Mouse (Mus musculus) frontal cortex, adult 2 months (tissue): Measurements from ENCODE around the gene Unc5b. TPM values are rescaled to one million over a fixed set of nuclear protein-coding genes. Genes with fewer than 3 reads are reported as not detected.

Source experiments
- DNase-seq, 2 experiments: peaks; one replicate each; pipeline ENCODE4 v3.0.0; 2022; ENCODE audit warnings: low spot score in 1 of 2; ENCODE audit errors: extremely low spot score in 1 of 2
- polyA plus RNA-seq: library from polyadenylated mRNA; depleted of rRNA; stranded (reverse); fragments of >200 nt; gene quantifications from 2 replicates; pipeline ENCODE4 v1.2.3, GENCODE M21; 2012

Unc5b gene
- polyA plus RNA-seq, 1 experiment = 7.4 TPM

DNA sequence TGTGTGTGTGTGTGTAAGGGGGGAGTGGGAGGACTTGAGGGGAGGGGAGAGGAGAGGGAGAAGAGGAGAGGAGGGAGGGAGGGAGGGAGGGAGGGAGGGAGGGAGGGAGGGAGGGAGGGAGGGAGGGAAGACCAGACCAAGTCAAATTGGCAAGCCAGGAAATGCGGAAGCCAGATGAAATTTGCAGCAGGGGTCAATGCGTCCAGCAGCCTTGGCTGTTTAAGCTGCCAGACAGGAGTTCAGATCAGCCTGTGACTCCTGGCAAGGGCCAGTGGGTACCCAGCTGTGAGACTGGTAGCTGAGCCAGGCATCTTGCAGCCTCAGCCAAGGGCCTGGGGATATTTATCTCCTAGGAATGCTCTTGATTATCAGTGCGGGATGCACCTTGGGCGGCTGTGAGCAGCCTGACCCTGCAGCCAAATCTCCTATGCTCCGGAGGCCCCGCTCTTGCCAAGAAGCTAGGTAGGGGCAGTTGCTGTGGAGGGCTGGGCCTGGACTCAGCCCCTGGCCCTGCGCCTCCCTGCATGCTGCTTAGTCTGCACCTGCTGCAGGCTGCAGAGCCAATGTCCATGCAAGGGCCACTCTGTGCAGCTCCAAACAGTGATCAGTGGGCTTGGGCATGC, 9.5 kb downstream of the Unc5b start:
- no peak for DNase-seq

DNA sequence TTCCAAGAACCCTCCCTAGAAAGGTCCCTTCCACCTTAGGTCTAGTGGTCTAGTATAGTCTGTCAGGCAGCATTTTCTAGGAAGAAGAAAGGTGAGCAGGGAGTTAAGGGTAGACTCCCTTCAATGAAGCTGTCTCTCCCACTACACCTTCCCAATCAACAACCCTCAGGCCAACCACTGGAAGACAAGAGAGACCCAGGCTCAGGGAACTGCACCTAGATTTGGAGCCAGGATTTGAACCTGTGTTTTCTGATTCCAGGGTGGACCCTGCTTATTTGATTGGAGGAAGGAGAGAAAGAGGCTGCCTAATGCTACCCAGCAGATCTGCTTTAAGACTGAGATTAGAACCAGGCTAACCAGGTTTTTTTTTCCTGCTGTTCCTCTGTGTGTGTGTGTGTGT, 10.1 kb downstream of the Unc5b start:
- DNase-seq = no peak

DNA sequence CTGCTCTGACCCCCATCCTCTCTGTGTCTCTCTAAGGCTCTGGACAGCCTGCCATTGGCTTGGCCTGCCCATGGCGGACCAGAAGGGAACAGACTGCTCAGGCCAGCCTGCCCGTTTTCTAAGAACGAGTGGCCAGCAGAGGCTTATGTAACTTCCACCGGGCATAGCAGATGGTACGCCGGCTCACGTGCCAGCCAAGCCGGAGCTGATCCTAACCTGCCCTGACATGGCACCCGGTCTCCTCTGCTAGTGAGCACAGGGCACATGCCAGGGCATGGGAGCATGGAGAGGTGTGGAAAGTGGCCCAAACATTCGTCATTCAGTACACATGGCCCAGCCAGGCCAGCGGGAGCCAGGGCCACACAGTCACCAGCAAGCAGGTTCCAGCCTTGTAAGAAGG, 10.8 kb downstream of the Unc5b start:
- DNase-seq = peak in 1 of 2 experiments; percentile 32

DNA sequence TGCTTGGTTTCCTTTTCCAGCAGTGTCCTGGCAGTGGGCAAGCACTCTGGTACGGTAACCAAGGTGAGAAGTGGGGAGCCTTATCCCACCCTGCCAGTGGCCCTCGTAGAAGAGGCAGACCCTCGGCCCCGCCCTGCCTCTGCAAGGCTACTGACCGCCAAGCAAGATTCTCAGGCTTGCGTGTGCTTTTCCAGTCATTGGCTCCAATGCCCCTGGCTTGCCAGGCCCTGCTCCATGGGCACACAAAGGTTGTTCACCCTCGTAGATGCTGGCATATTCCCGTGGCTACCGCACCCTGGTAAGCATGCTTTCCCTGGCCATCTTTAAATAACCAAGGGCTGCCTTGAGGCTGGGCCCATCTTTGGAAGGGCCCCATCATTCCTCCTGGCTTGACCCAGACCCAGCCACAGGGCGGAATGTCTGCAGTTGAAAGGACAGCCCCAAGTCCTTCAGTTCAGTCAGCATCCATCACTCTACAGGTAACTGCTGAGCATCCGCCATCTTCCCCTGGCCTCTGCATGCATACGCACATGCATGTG, 11.7 kb downstream of the Unc5b start:
- DNase-seq = no peak

DNA sequence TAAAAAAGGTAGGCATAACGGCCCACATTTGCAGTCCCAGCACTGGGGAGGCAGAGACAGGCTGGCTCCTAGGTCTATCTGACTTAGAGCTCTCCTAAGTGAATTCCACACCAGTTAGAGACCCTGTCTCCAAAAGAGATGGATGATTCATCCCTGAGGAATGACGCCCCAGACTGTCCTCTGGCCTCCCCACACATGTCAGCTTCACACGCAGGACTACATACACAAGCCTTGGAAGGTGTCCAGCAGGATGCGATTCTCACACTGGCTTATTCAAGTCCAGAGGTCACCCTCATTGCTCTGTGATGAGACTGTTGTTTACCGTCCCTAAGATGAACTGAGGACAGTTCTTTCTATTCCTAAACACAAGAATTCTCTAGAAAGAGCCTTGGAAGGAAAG, 12.2 kb downstream of the Unc5b start:
- no peak for DNase-seq

DNA sequence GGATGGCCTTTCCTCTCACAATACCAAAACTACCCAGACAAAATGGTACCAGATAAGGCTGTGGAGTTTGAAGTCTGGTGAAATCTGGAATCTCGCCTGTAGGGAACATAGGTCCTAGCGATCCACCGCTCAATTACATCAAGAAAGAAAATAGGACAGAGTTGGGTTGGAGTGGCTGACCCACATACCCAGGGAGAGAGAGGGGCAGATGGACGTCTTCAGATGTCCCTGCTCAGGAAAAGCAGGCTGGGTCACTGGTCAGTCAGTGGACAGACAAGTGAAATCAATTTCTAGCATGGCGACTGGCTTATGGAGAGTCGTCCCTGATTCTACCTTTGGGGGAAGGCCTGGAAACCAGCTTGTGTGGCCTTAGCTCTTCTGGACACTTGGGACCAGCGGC, 12.7 kb downstream of the Unc5b start:
- DNase-seq = no peak

DNA sequence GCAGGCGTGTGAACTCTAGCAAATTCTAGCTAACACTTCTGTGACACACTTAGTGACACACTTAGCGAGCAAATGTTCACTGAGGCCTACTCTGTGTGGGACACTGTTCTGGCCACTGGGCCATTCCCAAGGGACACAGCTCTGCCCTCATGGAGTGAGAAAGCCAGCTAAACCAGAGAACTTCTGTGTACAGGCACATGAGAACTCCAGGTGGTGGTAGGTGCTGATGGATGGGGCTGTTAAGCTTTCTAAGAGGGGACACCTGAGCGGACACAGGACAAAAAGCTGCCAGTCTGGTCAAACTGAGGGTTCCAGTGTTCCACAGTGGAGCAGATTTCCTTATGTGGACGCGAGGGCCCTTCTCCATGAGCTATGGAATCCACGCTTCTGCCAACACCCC, 13.5 kb downstream of the Unc5b start:
- no peak for DNase-seq

DNA sequence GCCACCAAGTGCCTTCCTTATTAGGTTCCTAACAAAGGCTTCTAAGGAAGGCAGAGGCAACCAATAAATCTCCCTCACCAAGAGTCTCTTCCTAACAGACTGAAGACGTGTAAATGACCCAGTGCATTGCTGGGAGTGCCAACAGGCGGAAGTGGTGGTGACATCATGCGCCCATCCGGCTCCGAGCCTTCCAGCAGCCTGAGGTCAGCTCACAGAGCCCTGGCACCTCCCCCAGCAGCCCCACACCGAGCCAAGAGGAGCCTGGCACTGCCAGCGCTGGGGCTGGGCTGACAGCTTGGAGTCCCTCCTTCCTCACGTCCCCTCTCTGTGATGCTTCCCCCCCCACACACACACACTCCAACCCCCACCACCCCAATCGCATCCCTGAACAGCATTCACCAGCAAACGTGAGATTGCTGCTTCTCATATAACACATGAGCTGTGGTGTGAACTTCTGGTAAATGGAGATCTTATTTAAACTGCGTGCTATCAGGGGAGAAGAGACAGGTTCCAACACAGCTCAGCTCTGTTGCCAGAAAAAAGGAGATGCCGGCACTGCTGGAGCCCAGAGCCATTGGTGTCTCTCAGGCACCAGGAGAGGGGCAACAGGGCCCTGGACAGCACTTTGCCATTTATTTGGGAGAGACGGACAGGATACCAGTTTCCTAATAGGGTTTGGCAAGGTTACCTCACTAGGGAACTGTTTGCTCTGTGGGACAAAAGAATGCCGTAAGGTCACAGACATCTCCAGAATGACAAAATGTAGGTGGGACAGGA, 14.3 kb downstream of the Unc5b start:
- DNase-seq = peak; percentile 44 to 74

DNA sequence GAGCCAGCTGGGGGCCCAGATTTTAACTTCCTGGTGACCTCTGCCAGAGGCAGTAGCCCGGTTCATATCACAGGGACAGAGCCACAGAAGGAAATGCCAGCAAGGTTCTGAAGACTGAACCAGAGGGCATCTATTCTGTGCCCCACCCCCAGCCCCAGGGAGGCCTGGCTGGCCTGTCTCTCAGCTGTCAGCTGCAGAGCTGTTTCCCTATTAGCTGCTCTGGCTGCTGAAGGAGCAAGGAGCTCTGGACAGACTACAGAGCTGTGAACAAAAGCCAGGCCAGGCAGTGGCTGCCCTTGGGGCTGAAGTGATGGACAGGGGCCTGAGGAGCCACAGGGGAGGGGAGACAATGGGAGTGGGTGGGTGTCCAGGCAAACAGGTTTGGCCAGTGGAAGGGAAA, 15.5 kb downstream of the Unc5b start:
- no peak for DNase-seq

DNA sequence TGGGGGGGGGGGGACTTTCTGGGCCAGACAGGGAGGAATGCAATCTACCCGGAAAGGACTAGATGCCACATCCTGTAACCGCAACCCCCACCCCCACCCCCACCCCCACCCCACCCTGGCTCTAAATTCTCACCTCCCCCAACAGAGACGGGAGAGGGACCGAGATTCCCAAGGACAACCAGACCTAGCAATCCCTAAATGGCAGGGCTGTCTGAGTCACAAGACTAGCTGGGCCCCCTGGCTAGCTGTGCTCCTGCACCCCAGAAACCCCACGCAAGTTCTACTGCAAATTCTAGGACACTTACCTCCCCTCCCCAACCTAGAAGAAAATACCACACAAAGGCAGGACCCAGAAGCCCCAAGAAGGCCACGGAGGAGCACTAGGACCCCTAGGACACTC, 16.3 kb downstream of the Unc5b start:
- DNase-seq = no peak

DNA sequence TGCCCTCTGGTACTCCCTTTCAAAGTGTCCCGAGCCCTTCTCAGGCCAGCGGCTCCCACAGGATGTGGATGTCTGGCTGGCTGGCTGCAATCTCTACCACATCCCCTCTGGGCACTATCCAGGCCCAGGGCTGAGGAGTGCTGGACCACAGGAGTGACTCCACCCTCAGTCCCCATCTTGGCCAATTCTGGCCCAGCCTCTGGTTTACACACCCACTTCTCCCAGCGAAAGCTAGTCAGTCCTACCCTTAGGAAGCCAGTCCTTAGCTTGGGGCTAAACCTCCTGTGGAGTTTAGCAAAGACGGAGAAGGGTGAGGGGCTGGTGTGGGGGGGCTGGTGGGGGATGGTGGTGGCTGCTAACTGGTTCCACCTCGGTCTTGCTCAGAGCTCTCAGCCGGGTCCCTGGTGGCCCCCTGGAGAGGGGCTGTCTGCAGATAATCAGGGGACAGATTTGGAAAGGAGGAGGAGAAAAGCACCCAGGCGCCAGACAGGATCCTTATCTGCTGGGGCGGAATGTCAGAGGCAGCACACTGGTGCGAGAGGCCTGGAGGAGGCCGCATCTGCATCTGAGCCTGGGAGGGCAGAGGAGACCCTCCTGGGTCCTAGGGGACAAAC, 16.8 kb downstream of the Unc5b start:
- no peak for DNase-seq

DNA sequence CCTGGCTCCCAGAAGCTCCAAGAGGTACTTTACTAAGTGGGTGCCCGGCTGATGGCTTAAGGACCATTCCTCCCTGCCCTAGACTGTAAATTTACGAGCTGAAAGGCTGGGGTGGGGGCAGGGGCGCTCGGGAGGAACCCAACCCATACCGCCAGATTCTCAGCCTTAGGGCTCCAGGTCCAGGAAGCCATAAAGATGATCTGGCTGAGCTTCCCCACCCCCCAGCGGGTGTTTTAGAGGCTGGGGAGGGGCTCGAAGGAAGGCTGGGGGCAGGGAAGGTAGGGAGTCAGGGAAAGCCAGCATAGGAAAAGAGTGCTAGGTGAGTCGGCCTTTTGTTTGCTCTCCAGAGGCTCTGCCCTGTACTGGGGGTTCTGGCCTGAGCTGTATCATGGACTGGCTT, 17.8 kb downstream of the Unc5b start:
- DNase-seq = no peak

DNA sequence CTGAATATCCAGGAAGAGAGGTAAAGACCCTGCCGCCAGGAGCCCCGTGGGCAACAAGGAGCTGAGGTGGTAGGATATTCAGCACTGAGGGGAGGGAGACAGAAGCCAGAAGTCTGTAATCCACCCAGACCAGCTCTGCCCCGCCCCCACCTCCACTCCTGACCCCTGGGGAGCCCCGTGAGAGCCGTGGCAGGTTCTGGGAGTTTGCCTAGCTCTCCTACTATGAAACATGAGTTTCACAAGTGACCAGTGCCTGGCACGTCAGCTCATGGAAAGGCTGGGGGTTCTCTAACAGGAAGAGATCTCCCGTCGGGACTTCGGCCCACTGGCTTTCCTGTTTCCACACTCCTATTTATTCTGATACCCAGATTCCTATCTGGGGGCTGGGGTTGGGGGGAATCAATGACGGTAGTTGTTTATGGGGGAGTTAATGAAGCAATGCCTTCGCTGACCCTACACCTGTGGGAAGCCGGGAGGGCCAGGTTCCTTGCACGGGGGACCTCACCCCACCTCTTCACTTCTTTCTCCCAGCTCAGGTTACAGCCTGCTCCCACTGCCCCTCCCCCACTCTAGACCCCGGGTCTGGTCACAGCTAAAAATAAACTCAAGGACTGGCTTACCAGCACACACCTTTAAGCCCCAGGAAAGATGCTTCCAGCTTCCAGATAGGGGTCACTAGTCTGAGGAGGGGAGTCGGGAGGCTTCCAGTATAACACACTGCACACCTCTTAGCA, 19.4 kb downstream of the Unc5b start:
- DNase-seq = no peak

DNA sequence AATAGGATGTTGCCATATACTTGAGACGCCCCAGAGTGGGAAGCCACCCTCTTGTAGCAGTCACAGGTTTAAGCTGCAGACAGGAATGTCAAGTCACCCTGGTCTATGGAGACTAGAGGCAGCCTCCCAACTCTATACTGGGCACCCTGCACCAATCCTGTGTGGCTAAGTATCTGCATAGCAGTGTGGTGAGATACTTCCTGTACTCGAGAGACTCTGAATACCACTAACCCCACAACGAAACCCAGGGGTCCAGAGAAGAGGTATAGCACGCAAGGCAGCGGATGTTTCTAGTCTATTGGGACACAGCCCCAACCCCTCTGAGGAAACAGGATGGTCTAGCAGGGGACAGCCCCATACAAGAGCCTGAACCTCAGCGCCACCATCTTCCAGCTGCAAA, 22.9 kb downstream of the Unc5b start:
- DNase-seq = no peak

DNA sequence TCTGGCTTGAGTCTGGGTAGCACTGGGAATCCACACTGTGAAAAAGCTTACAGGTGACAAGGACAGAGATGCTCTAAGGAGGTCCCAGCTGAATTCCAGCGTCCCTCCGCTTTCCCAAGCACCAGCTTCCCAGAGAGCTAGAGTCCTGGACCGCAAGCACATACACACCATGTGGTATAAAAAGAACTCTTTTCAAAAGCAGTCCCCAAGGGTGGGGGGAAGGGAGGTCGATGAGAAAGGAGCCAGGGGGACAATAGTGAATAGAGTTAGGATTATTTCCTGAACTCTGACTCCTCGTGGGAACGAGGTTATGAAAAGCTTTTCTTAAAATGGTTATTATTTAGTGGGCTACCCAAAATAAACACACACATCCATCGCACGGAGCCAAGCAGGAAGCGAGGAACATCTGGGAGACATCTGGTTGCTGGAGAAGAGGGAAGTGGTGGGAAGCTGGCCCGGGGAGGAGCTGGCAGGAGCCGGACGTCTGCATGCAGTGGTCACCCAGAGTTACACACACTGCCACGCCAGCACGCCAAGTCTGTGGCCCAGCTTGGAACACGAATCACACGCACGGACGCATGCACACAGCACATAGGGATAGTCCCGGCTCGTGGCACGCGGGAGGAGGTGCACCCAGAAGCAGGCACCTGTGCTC, 23.7 kb downstream of the Unc5b start:
- DNase-seq = no peak

DNA sequence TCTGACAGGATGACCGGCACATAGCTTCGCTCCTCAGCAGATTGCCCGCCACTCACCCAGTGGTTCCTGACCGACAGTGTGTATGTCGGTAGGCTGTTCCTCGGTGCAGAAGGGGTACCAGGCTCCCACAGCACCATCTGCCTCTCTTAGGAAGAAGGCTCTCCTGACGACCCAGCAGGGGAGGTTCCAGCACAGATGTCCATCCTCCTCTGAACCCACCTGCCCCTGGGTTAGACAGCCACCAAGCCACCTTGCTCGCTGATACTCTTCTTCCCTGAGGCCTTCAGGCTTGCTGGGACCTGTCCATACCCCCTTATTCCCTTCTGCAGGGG, 25.2 kb downstream of the Unc5b start:
- DNase-seq = no peak

DNA sequence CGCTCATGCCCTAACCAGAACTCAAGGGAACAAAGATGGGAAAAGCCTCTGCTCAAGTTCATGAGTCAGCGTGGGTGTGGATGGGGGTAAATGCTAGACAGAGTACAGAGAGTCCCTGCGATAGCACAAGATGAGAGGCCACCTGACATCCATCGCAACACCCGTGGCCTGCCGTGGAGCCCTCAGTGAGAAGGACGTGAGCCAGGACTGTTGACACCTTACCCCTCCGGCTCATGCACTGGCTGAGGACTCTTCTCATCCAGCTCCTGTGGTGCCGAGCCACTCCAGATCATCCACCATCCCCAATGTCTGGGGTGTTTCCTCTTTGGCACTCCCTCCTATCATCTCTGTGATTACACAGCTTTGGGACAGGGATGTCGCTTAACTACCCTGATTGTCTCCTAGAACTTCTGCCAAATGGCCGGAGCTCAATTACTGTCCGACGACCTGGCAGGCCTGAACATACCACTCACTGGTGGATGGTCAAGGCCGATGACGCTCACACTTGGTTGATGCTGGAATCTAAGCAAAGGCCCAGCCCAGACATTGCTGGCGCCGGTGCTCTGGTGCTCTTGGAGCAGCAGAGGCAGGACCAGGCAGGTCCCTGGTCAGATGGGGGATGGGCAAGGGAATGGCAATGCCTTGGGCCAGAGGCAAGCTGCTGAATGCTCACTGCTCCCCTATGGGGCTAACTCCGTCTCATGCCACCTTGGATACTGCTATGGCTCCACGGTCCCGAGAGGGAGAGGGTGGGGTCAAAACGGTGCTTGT, 25.8 kb downstream of the Unc5b start:
- no peak for DNase-seq

DNA sequence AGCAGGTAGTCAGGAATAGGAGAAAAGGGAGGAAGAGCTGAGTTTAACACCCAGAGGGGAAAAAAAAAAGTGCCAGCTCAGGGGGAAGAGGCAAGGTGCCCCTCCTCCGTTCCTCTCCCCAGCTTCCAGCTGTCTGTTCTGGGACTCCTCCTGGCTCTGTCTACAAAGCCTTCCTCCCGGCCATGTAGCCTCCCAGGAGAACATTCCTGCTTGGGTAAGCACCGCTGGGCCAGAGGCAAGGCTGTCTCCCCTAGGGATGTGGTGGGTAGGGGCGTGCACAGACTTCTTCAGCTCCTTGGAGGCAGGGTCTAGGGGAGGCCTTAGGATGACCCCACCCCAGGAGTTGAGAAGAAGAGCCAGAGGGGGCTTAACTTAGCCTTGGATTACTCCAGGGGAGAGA, 26.5 kb downstream of the Unc5b start:
- no peak for DNase-seq

DNA sequence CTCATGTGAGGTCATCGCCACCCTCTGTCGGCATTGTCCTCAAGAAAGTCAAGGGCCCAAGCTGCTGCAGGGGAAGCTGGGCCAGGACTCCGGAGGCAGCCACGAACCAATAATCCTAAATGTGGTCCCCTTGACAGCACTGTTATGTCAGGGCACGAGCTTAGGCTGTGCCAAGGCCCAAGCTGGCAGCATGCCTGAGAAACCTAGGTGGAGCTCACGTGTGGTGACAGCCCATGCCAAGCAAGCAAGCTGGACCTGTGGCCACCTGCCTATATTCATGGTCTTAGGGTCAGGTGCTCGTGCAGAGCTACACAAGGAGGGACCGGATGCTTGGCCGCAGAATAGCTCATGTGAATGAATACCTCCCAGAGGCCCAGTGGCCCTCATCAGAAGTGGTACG, 27.4 kb downstream of the Unc5b start:
- DNase-seq = no peak

DNA sequence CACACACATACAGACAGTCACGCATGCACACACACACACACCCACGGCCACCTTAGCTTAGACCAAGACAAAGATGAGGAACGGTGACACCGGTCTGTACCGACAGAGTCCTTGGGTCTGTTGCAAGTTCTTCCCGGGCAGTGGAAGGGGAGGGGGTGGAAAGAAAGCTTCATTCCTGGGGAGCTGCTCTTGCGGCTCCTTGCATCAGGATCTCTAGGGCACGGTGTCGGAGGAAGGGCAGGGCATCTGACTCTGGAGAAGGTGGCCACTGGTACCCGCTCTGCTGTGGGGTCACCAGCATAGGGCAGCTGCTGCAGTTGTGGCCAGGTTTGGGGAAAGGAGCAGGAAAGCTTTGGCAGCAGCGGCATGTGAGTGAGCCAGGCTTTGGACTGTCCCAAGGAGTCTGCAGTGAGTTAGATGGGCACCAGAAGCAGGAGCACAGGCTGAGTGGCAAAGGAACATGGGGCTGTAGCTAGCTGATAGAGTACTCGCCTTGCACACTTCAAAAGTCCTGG, 29.4 kb downstream of the Unc5b start:
- no peak for DNase-seq
